Mouse (Mus musculus): ENCODE results near the gene Myzap. TPM values are rescaled to one million over a fixed set of nuclear protein-coding genes. Genes with fewer than 3 reads are reported as not detected.

Gene Myzap
- total RNA-seq, 2 experiments from 2014 or later, result 1.0 to 1.1 TPM

DNA sequence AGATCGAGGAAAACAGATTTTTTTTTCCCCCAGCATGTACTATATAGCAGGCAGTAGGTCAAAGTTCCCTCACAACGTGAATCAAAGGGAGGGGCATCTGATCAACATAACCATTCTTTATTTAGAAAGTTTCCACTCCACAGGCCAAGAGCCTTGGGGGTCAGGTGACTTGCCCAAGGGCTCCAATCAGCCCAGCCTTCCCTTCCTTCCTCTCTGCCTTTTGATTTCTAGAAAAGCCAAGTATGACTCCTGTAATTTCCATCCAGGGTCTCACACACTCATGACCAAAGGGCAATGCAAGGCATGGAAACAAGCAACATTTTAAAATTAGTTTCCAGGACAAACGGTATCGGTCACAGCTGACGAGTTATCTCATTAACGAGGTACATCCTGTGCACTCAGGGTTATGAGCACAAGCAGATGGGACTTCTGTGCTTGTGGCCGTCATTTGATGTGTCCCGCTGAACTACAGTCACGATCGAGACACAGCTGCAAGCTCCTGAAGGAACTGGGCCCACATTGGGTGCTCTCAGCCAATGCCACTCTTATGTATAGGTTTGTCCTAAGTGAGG is 44.4 kb downstream of the Myzap start:
- no peak for DNase-seq (ENCODE audit: low spot score in 2 of 2)

DNA sequence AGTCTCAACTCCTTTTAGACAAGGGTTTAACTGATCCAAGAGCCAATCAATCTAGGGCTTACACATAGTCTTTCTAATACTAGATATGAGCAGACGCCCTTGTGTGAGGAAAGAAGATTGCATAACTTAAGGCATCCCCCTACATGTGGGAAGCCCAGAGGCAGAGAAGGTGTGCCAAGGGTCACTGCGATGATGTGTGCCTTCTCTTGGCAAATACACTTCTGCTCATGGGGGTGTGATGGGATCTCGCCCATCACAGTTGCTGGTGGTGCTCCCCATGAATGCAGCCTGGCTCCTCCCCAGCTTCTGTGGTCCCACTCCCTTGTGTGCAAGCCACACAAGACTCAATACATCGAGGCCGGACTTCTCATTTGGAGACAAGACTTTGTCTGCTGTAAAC is 47.3 kb downstream of the Myzap start:
- DNase-seq (ENCODE audit: low spot score in 2 of 2), result no peak

DNA sequence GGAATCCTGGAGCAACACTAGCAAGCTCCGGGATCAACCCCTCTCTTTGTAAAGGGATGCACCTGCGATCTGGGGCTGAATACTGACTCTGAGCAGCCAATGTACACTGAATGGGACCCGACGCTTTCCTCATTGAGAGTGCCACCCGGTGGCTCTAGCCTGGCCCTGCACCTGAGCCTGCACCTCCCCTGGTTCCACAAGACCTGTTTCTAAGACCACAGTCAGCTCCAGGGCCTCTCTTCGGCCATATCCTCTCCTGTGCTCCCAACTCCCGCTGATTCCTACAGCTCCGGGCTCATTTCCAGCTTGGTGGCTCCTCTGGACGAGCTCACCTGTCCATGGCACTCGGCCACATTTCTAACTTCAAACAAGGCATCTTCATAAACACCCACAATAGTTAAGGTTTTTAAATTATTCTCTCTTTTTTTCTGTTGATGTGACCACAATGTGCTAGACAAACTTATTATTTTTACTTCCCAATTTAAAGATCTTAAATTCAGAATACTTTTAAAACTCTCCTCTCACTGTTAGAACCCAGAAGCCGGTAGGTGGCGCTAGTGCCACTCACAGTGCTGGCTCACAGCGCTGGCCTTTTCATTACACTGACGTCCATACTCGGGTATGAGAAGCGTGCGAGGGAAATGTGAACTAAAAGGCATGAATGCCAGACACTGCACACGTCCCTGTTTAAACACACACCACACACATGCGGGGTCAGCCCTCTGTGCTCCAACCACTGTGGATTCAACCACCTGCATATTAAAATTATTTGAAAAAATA is 48.5 kb downstream of the Myzap start:
- peak; percentile 66 to 86 for DNase-seq (ENCODE audit: low spot score in 2 of 2)

DNA sequence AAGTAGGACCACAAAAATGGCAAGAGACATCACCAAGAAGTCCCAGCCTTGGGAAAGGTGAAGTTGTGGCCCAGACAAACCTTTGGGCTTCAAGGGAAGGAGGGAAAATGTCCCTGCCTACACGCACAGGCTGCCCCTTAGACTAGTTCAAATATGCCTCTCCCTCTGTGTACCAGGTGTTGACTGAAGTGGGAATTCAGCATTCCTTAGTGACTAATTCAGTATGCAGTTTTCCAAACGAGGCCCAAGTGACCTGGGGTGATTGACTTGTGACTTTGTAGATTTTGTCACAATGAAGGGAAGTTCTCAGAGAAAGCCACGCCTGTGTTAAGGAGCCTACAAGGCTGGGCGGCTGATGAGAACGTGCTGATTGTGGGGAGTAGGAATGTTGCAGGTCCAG is 49.9 kb downstream of the Myzap start:
- no peak for DNase-seq (ENCODE audit: low spot score in 2 of 2)

DNA sequence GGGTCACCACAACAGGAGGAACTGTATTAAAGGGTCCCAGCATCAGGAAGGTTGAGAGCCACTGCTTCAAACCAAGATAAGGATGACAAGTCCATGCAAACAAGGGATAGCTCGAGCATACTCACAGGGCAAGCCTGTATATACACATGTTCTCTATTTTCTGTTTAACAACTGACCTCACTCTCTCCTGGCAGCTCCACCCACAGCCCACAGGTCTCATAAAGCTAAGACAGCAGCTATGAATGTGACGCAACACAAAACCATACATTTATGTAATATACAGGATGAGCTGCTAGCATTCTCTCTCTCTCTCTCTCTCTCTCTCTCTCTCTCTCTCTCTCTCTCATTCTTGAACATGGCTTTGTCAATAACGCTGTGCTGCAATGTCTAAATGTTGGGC is 51.4 kb downstream of the Myzap start:
- DNase-seq (ENCODE audit: low spot score in 2 of 2), result no peak

DNA sequence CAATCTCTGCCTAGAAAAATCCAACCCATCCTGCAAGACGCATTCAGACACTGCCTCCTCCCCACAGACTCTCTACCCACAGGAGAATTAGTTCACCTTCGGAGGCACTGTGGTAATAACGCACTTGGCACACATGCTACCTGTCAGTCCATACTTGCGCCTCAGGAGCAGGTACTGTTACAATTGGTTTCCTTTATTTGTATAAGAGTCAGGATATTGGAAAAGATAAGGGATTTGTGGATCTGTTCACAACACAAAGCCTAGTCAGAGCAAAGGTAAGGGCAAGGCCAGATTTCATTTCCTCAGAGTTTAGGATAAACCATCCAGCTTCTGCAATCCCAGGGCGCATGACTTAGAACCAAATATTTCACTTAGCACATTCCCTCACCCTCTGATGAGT is 56.4 kb downstream of the Myzap start:
- no peak for DNase-seq (ENCODE audit: low spot score in 2 of 2)

DNA sequence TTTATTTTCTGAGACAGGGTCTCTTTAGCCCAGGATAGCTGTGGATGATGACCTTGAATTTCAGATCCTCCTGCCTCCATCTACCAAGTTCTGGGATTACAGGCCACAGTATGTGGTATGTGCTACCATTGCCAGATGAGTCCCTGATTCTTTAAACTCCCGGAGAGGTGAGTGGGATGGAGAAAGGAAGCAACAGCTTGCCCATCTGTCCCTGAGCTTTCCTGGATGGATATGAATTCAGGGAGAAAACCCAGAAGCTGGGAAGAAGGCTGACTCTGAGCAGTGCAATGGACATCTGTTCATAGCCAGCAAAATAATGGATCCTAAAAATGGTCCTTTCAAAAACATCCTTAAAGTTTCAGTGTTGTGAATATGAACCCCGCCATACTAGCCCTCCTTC is 57.1 kb downstream of the Myzap start:
- DNase-seq (ENCODE audit: low spot score in 2 of 2), result peak; percentile 5 to 6

DNA sequence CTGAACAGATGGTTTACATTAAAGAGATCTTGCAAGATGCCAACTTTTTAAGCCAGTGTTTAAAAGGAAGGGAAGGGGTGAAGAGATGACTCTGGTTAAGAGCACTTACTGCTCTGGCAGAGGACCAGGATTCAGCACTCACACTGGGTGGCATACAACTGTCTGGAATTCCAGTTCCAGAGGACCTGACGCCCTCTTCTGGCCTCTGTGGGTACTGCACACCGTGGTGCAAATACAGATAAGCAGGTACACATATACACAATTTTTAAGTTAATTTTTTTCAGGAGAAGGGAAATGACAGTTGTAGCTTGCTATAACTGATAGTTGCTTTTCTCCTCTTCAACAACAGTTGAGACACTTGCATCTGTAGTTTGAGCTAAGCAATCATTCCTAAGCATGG is 62.2 kb downstream of the Myzap start:
- no peak for DNase-seq (ENCODE audit: low spot score in 2 of 2)

DNA sequence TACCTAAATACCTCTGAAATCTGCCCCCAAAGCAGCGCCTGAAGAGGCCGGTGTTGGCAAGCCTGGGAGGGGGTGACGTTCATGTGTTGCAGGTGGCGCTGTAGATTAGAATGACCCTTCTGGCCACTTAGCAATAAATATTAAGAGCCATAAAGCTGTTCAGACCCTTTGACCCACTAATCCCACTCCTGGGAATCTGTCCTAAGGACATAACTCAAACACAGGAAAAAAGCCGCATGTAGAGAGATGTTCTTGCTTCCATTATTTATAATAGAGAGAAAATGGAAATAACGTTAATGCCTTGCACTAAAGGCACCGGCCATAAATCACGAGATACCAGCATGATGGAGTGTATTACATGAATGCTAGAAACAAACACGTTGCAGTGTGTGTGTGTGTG is 64.7 kb downstream of the Myzap start:
- DNase-seq (ENCODE audit: low spot score in 2 of 2), result no peak

DNA sequence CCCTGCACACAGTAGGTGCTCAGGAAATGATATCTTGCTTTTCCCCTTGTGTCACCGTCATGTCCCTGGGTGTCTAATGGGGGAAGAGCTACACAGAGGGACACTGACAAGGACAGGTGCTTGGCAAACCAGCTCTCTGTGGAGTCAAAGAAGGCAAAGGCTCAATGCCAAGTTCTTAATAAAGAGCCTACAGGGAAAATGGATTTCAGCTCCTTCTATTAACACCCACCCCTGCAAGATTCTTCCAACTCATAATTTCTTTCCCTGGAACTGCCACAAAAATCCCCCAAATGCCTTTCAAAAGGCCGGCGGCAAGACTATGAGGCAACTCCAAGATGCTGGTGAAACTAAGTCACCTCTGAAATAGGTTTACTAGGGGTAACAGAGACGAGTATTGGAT is 68.3 kb downstream of the Myzap start:
- DNase-seq (ENCODE audit: low spot score in 2 of 2), result no peak

DNA sequence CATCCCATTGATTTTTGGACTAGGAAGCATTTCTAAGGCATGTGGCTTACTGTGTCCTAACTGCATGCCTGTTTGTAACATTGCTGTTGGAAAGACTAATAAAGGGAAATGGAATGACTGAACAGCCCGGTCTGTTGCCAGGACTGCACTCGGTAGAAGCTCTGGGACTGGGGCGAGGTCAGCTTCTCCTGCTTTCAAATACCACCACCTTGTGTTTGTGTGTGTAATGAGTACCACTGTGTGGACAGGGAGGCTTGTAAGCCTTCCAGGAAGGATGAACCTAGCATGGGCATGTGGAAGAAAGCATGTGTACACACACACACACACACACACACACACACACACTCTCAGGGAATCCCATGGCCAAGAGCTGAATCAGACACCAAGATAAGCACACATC is 72.3 kb downstream of the Myzap start:
- DNase-seq (ENCODE audit: low spot score in 2 of 2), result no peak

DNA sequence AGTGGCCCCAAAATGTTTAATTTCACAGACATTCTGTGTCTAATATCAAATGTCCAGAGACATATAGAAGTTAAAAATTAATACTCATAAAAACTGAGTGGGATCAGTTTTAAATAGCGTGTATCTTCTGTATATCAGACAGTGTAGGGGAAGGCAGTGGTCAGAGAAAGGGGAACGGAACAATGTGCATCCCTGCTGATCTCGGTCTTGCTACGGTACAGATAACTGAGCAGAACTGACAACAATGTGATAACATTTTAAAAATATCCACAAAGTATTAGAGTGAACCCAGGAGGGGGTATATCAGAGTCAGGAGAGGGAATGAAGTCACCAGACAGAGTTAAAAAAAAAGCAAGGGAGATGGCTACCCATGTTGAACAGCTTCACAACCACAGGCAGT is 74.7 kb downstream of the Myzap start:
- no peak for DNase-seq (ENCODE audit: low spot score in 2 of 2)

DNA sequence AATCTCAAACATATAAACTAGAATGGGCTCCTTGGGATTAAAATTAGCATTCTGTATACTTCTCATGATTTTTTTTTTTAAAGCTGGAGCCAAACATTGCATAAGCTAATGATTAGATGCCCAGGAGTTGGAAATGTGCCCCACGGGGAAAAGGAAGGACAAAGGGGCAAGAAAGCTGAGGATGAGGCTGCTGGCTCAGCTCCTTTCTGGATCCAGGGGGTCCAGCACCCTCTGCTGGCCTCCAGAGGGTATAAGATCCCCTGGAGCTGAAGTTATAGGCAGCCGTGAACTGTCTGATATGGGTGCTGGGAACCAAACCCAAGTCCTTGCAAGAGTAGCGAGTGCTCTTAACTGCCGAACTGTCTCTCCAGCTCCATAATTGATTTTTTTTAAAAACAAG is 76.3 kb downstream of the Myzap start:
- no peak for DNase-seq (ENCODE audit: low spot score in 2 of 2)

DNA sequence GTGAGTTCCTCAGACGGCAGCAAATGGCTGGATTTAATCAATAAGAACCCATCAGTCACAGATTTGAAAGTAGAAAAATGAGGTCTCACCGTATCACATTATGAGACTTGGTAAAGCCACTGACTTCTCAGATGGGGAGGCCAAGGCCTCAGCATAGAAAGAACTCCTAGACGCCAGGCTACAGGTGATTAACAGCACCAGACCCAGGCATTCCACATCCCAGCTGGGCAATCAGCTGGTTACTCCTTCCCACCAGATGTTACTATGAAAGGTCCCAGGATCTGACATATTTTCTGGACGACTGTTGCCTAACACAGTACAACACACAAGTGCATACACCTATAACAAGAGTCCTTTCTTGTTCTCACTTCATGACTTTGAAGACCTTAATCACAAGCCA is 78.6 kb downstream of the Myzap start:
- DNase-seq (ENCODE audit: low spot score in 2 of 2), result no peak

DNA sequence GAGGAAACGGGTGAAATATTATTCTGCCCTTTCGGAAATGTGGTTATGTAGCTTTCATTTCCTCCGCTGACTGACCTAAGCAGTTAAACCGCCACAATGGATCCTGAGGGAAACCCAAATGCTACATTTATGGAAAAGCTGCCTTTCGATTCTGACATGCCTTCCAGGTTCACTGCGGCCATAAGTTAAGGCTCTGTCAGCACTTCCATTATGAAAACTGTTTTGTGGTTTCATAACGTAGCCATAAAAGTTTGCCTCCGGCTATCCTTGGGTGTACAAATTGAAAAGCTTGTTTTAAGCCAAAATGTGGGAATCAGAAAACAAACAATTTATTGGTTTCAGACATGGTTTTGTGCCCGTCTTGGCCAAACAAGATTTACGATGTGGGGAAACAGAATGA is 79.3 kb downstream of the Myzap start:
- DNase-seq (ENCODE audit: low spot score in 2 of 2), result no peak

DNA sequence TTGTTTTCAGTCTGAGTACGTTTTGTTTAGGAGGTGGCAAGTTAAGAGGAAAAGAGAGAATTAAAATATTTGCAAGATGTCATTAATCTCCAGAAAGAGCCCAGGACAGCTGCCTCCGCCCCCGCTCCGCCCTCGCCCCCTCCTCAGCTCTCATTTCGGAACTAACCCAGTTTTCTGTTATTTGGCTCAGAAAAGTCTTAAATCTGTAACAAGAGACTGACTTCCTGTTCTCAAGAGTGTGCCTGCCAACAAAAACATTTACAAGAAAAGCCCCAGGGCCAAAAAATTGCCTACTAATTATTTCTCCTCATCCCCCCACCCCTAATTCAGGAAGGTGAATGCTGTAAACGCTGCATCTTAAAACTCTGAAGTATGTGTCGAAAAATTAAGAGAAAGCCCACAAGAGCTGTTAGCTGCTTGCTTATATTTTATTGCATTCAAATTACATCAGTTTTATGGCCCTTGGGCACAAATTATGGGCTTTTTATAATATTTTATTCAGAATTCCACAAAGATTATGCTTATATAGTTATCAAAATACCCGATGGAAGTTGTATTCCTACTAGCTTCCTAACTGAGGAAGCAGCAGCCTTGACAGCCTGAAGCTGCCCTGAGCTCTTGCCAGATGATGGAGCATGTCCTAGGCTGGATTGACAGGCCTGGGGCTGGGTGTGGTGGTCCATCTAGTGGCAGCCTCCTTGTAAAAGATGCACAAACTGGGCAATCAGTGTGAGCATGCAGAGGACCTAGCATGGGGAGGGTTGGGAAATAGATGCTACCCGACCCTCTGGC is 93.6 kb downstream of the Myzap start:
- no peak for DNase-seq (ENCODE audit: low spot score in 2 of 2)

DNA sequence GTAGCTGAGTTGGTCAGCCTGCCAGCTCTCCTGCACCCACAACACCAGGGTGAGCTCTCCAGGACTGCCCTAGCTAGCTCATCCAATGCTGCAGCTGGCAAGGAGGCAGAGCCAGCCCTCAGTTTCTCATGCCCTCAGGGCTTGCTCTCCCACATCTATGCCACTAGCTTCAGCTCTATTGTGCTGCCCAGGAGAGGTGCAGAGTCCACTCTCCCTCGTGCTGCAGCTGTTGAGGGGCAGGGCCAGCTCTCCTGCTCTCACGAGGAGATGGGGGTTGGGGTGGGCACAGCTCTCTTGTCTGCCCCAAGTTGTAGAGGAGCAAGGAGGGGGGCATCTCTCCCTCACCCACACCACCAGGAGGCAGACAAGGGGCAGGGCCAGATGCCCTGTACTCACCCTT is 95.5 kb downstream of the Myzap start:
- no peak for DNase-seq (ENCODE audit: low spot score in 2 of 2)

DNA sequence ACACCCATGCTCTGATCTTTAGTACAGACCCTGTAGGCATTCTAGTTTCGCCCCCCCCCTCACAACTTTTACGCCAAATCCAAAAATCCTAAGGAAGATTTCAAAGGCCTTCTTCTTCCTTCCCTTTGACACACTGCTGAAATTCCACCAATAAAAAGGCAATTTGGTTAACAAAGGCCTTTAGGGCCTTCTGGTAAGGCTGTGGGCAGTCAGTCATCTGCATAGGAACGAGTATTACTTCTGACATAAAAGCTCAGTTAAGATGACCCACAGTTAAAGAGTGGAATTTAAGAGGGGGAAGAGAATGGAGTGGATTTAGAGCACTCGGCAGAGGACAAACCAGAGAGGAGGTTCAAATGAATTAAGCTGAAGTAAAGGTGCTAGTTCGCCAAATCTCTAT is 98.4 kb downstream of the Myzap start:
- DNase-seq (ENCODE audit: low spot score in 2 of 2), result no peak

DNA sequence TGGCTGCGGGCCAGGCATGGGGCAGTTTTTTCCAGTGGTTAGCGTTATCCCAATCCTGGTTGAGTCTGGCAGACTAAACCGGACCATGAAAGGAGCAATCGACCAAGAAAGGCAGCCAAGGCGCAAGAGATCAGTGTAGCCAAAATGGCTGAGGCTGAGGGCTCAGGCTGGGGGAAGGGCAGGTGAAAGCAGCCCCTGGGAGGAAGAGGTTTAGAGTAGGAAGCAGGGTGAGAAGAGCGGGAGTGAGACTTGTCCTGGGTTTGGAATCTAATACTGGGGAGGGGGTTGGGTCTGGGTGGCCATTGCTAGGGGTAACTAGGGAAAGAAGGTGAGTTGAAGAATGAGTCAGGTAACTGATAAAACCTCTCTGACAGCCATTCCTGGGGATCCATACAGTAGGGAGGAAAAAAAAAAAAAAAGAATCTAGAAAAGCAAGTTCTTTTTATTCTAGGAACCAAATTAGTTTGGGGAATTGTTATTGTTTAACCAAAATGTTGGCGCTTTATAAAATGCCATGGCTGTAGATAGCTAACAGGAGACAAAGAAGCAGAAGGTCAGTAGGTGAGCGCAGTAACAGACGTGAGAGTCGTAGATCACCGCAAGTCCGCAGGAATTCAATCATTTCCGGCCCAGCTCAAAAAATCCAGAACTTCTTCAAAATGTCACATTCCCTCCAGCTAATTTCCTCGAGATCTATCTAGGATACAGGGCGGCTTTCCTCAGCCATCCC is 99.7 kb downstream of the Myzap start:
- no peak for DNase-seq (ENCODE audit: low spot score in 2 of 2)

DNA sequence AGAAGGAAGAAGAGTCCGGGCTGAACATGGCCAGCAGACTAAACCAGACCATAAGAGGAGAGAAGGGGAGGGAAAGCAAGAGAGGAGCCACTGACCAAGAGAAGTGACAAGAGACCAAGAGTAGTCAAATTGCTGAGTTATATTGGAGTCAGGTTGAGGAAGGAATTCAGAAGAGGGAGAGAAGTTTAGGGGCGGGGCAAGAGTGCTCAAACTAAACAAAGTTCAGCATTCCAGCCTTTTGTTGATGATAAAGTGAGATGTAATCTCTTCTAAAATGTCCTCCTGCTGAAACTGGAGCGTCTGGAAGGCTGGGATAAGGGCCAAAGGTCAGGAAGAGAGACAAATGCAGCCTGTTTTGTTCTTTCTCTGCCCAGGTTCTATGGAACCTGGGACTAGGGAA is 102.1 kb downstream of the Myzap start:
- no peak for DNase-seq (ENCODE audit: low spot score in 2 of 2)

DNA sequence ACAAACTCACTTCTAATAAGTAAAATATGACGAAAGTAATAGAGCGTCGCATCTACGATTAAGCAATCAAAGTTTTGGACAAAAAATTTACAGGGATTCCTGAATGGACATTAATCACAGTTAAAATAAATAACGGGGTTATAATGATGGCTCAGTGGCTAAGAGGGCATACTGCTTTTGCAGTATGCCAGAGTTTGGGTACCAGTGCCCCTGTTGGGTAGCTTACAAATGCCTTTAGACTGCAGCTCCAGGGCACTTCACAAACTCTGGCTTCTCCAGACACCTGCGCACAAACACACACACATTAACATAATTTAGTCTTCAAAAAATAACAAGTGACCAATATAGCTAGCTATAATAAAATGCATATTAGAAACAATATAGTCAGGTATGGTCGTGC is 106.0 kb downstream of the Myzap start:
- DNase-seq (ENCODE audit: low spot score in 2 of 2), result no peak
